Mouse (Mus musculus): ENCODE results near the gene Espn. TPM values are rescaled to one million over a fixed set of nuclear protein-coding genes. Genes with fewer than 3 reads are reported as not detected.

Gene Espn
- polyA plus RNA-seq, 1 experiment from 2014 or later = 32.9 TPM

DNA sequence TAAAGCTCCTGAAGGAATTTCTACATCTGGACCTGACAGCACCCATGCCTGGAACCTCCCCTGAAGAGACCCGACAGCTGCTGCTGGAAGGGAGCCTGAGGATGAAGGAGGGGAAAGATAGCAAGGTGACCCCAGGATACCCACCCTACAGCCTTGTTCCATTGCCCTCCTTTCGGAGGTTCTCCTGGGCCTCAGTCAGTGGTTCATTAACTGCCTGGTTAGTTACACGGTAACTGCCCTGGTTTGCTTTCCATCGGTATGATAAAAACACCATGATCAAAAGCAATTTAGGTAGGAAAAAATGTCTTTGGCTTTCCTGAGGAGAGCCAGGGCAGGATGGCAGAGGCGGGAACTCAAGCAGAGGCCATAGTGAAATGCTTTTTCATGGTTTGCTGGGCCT, 43.5 kb downstream of the Espn start:
- no peak overlapping the region for H3K9ac ChIP-seq (ENCODE audit: low read depth, low read length)
- peak overlapping the region; percentile 70 for H3K4me2 ChIP-seq (ENCODE audit: low read length)
- H3K27ac ChIP-seq = peak overlapping the region; percentile 93; the same call in 1 of the 2 replicates
- H3K36me3 ChIP-seq (ENCODE audit: insufficient read depth, low read length) = peaks cover 23% of the 10 kb centered on the region
- peak overlapping the region; percentile 29; the same call in 1 of the 2 replicates for H3K4me3 ChIP-seq (replicated peaks; ENCODE audit: low read depth, low read length)
- no peaks in the 10 kb centered on the region for H3K9me3 ChIP-seq (replicated peaks; ENCODE audit: low read length)
- TF ChIP-seq CTCF (IDR thresholded peaks at IDR 0.05; ENCODE audit: low read depth) = no peak
- 52% methylated on average over 5 of the region's 5 CpGs for WGBS
- H3K4me1 ChIP-seq (replicated peaks; ENCODE audit: insufficient read depth, low read length) = peaks cover 5% of the 10 kb centered on the region; the same call in 1 of the 2 replicates
- H3K27me3 ChIP-seq (ENCODE audit: insufficient read depth, low read length) = no peaks in the 10 kb centered on the region
- no peak for ATAC-seq (replicated peaks; ENCODE audit: low FRiP score, low read depth)
- DNase-seq (ENCODE audit: low spot score) = no peak

DNA sequence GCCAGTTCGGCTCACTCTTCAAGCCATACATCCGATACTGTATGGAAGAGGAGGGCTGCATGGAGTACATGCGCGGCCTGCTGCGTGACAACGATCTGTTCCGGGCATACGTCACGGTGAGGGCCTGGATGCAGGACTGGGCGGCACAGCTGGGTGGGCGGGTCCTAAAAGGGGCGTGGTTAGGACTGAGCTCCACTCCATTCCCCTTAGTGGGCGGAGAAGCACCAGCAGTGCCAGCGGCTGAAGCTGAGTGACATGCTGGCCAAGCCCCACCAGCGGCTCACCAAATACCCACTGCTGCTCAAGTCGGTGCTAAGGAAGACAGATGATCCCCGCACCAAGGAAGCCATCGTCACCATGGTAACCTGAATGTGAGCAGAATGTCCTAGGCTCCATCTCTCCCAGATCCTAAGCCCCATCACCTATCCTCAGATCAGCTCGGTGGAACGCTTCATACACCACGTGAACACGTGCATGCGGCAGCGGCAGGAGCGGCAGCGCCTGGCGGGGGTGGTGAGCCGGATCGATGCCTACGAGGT, 44.1 kb downstream of the Espn start:
- 0 out of 2 replicates have a peak overlapping the region, but pooled peaks have one; percentile 24 for H3K9ac ChIP-seq (ENCODE audit: low read depth, low read length)
- no peaks in the 10 kb centered on the region for H3K9me3 ChIP-seq (replicated peaks; ENCODE audit: low read length)
- peak; percentile 90 for ATAC-seq (replicated peaks; ENCODE audit: low FRiP score, low read depth)
- no peak for TF ChIP-seq CTCF (IDR thresholded peaks at IDR 0.05; ENCODE audit: low read depth)
- peak overlapping the region; percentile 70 for H3K4me2 ChIP-seq (ENCODE audit: low read length)
- WGBS = 28% methylated on average over 30 of the region's 30 CpGs
- no peaks in the 10 kb centered on the region for H3K27me3 ChIP-seq (ENCODE audit: insufficient read depth, low read length)
- peak; percentile 85 for DNase-seq (ENCODE audit: low spot score)
- peaks cover 5% of the 10 kb centered on the region; the same call in 1 of the 2 replicates for H3K4me1 ChIP-seq (replicated peaks; ENCODE audit: insufficient read depth, low read length)
- H3K4me3 ChIP-seq (replicated peaks; ENCODE audit: low read depth, low read length) = peak overlapping the region; percentile 29
- H3K36me3 ChIP-seq (ENCODE audit: insufficient read depth, low read length) = peaks cover 27% of the 10 kb centered on the region
- peak overlapping the region; percentile 93 for H3K27ac ChIP-seq

DNA sequence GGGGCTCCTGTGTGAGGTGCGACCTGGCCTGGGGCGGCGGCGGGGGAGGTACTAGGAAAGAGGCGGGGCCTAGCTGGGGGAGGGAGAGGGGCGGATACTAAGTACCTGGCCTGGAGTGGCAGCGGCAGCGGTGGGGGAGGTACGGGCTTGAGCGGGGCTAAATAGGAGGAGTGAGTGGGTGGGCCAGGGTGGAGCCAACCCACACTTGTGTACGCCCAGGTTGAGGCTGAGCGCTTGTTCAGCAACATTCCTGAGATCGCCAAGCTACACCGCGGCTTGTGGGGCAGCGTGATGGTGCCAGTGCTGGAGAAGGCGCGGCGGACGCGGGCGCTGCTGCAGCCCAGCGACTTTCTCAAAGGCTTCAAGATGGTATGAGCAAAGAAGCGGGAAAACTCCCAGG, 44.7 kb downstream of the Espn start:
- Histone ChIP-seq H3K9me3 (replicated peaks; ENCODE audit: low read length) (no peaks in the 10 kb centered on the region), H3K4me1 (replicated peaks; ENCODE audit: insufficient read depth, low read length) (peaks cover 8% of the 10 kb centered on the region; the same call in 1 of the 2 replicates), H3K36me3 (ENCODE audit: insufficient read depth, low read length) (peaks cover 26% of the 10 kb centered on the region), H3K4me3 (replicated peaks; ENCODE audit: low read depth, low read length) (peak overlapping the region; percentile 29), H3K27me3 (ENCODE audit: insufficient read depth, low read length) (no peaks in the 10 kb centered on the region), H3K4me2 (ENCODE audit: low read length) (peak overlapping the region; percentile 70), H3K27ac (peak overlapping the region; percentile 93), H3K9ac (ENCODE audit: low read depth, low read length) (0 out of 2 replicates have a peak overlapping the region, but pooled peaks have one; percentile 24)
- ATAC-seq (replicated peaks; ENCODE audit: low FRiP score, low read depth) (peak; percentile 89), DNase-seq (ENCODE audit: low spot score) (peak; percentile 78)
- WGBS = 26% methylated on average over 24 of the region's 24 CpGs
- no peak for TF ChIP-seq CTCF (IDR thresholded peaks at IDR 0.05; ENCODE audit: low read depth)

DNA sequence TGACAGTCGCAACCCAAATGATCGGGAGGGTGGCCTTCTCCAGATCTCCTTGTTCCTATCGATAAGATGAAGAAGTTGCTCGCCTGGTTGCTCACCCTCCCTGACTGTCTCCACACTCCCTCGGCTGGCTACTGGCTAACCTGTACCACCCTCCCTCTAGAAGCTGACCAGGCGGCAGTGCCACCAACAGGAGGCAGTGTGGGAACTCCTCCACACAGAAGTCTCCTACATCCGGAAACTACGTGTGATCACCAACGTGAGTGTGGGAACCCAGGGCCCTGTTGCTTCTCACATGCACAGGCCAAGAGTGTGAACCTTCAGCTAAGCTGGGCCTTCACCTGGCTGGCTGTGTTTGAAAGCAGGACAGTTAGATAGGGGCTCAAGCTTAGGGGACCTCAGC, 45.4 kb downstream of the Espn start:
- H3K4me1 ChIP-seq (replicated peaks; ENCODE audit: insufficient read depth, low read length) = peaks cover 9% of the 10 kb centered on the region; the same call in 1 of the 2 replicates
- peak overlapping the region; percentile 93 for H3K27ac ChIP-seq
- no peak overlapping the region for H3K4me2 ChIP-seq (ENCODE audit: low read length)
- ATAC-seq (replicated peaks; ENCODE audit: low FRiP score, low read depth) = 0 out of 2 replicates have a peak, but pooled peaks have one; percentile 6
- 61% methylated on average over 9 of the region's 9 CpGs for WGBS
- H3K9me3 ChIP-seq (replicated peaks; ENCODE audit: low read length) = no peaks in the 10 kb centered on the region
- DNase-seq (ENCODE audit: low spot score) = no peak
- H3K4me3 ChIP-seq (replicated peaks; ENCODE audit: low read depth, low read length) = no peak overlapping the region
- peak; percentile 55 for TF ChIP-seq CTCF (IDR thresholded peaks at IDR 0.05; ENCODE audit: low read depth)
- no peaks in the 10 kb centered on the region for H3K27me3 ChIP-seq (ENCODE audit: insufficient read depth, low read length)
- peaks cover 30% of the 10 kb centered on the region for H3K36me3 ChIP-seq (ENCODE audit: insufficient read depth, low read length)
- no peak overlapping the region for H3K9ac ChIP-seq (ENCODE audit: low read depth, low read length)

DNA sequence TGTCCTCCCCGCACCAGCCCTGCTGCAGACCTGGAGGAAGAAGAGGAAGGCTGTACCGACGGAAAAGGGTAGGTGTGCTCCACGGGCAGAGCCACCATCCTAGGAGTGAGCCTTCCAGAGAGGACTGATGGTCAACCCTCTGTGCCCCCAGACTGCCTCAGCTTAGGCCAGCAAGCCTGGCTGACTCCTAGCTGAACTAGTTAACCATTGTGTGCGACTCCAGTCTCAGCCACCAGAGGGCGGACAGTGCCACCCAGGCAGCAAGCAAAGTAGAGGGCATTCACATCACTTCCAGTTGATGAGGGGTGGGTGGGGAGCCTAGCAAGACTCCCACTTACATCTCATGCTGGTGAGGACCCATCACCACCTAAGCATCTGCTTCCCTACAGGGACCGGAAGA, 49.1 kb downstream of the Espn start:
- H3K36me3 ChIP-seq (ENCODE audit: insufficient read depth, low read length) = peaks cover 24% of the 10 kb centered on the region
- 49% methylated on average over 7 of the region's 7 CpGs for WGBS
- peak; percentile 88 for TF ChIP-seq CTCF (IDR thresholded peaks at IDR 0.05; ENCODE audit: low read depth)
- no peak overlapping the region for H3K27ac ChIP-seq
- H3K9ac ChIP-seq (ENCODE audit: low read depth, low read length) = no peak overlapping the region
- no peaks in the 10 kb centered on the region for H3K27me3 ChIP-seq (ENCODE audit: insufficient read depth, low read length)
- DNase-seq (ENCODE audit: low spot score) = peak; percentile 65
- H3K4me2 ChIP-seq (ENCODE audit: low read length) = no peak overlapping the region
- ATAC-seq (replicated peaks; ENCODE audit: low FRiP score, low read depth) = no peak
- peaks cover 19% of the 10 kb centered on the region; the same call in 1 of the 2 replicates for H3K4me1 ChIP-seq (replicated peaks; ENCODE audit: insufficient read depth, low read length)
- no peak overlapping the region for H3K4me3 ChIP-seq (replicated peaks; ENCODE audit: low read depth, low read length)
- no peaks in the 10 kb centered on the region for H3K9me3 ChIP-seq (replicated peaks; ENCODE audit: low read length)

DNA sequence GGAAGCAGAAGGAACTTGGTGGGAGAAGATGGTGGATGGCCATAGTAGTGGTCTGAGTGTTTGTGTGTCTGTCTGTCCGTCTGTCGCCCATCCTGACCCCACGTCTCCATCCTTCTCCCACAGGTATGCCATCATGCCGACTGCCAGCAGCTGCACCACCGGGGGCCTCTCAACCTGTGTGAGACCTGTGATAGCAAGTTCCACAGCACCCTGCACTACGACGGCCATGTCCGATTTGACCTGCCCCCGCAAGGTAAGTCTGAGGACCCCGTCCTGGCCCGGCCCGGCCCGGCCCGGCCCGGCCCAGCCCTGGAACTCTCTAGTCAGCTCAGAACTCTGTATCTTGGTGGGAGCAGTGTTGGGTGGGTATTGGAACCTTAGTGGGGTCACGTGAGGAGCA, 50.2 kb downstream of the Espn start:
- 92% methylated on average over 16 of the region's 16 CpGs for WGBS
- Histone ChIP-seq H3K9ac (ENCODE audit: low read depth, low read length) (no peak overlapping the region), H3K4me1 (replicated peaks; ENCODE audit: insufficient read depth, low read length) (peaks cover 16% of the 10 kb centered on the region; the same call in 1 of the 2 replicates), H3K4me3 (replicated peaks; ENCODE audit: low read depth, low read length) (no peak overlapping the region), H3K9me3 (replicated peaks; ENCODE audit: low read length) (no peaks in the 10 kb centered on the region), H3K36me3 (ENCODE audit: insufficient read depth, low read length) (peaks cover 24% of the 10 kb centered on the region), H3K4me2 (ENCODE audit: low read length) (no peak overlapping the region), H3K27ac (no peak overlapping the region), H3K27me3 (ENCODE audit: insufficient read depth, low read length) (no peaks in the 10 kb centered on the region)
- ATAC-seq (replicated peaks; ENCODE audit: low FRiP score, low read depth) = no peak
- no peak for TF ChIP-seq CTCF (IDR thresholded peaks at IDR 0.05; ENCODE audit: low read depth)
- no peak for DNase-seq (ENCODE audit: low spot score)

All from kidney, postnatal 0 days (tissue).